Mouse (Mus musculus) activated CD4-positive, CD25-positive, alpha-beta regulatory T cell, adult 4 months (primary cell): ENCODE data around the gene Gm36864. TPM values are rescaled to one million over a fixed set of nuclear protein-coding genes. Genes with fewer than 3 reads are reported as not detected.
A peak's percentile ranks its signal among the peaks of the same experiment; 100 is the strongest.
"Not testable (repeated sequence)": the region's sequence is repeated elsewhere in the genome, so short reads cannot be mapped to it uniquely, and the experiment has no call there.

ENCODE experiments used
- ATAC-seq: one replicate; pipeline ENCODE4 v1.8.0; 2017
- polyA plus RNA-seq, 2 experiments: library from polyadenylated mRNA; unstranded; fragments of 100-300 nt; shearing (Covaris generic); gene quantifications; one replicate each; pipeline ENCODE4 v1.2.1; 2017

The Gm36864 gene
- polyA plus RNA-seq, result not detected

- ATAC-seq, result no peak
Observed at GRCm38 (mm10) chr7:44235909-44236308, at the start of gene Gm36864. Gm36864 (plus strand) TSS chr7:44236177.

- ATAC-seq, result not testable (repeated sequence)
Observed at GRCm38 (mm10) chr7:44186516-44186915, 49.5 kb upstream of the Gm36864 start.

- not testable (repeated sequence) for ATAC-seq
Observed at GRCm38 (mm10) chr7:44187936-44188335, 48.0 kb upstream of the Gm36864 start, which contains the start of gene Klk1b24. Klk1b24 (plus strand) TSS chr7:44188236.

- not testable (repeated sequence) for ATAC-seq
Observed at GRCm38 (mm10) chr7:44193466-44193865, 42.5 kb upstream of the Gm36864 start.

- no peak for ATAC-seq
Observed at GRCm38 (mm10) chr7:44197891-44198290, 38.1 kb upstream of the Gm36864 start, which contains the start of gene Klk1b3. Klk1b3 (plus strand) TSS chr7:44198191.

GRCm38 (mm10) chr7:44207135-44207534 lies 28.8 kb upstream of the Gm36864 start, which contains the start of gene Klk1b4:
Klk1b4 (plus strand) TSS chr7:44207435.
- not testable (repeated sequence) for ATAC-seq

- no peak for ATAC-seq
Observed at GRCm38 (mm10) chr7:44208307-44208706, 27.7 kb upstream of the Gm36864 start.

GRCm38 (mm10) chr7:44215645-44216044 lies 20.3 kb upstream of the Gm36864 start, which contains the start of gene Klk1b5:
Klk1b5 (plus strand) TSS chr7:44215945.
- ATAC-seq, result no peak

GRCm38 (mm10) chr7:44221601-44222000 lies 14.4 kb upstream of the Gm36864 start:
- not testable (repeated sequence) for ATAC-seq

- not testable (repeated sequence) for ATAC-seq
Observed at GRCm38 (mm10) chr7:44222335-44222734, 13.6 kb upstream of the Gm36864 start.

GRCm38 (mm10) chr7:44225076-44225475 lies 10.9 kb upstream of the Gm36864 start, which contains the start of gene Klk1:
Klk1 (plus strand) TSS chr7:44225360.
- ATAC-seq, result no peak

GRCm38 (mm10) chr7:44239913-44240312 lies 3.9 kb downstream of the Gm36864 start:
- no peak for ATAC-seq

- no peak for ATAC-seq
Observed at GRCm38 (mm10) chr7:44240712-44241111, 4.7 kb downstream of the Gm36864 start.

- ATAC-seq, result no peak
Observed at GRCm38 (mm10) chr7:44241163-44241562, 5.2 kb downstream of the Gm36864 start.

GRCm38 (mm10) chr7:44244080-44244479 lies 8.1 kb downstream of the Gm36864 start:
- ATAC-seq, result no peak

- ATAC-seq, result peak; percentile 79
Observed at GRCm38 (mm10) chr7:44246055-44246983, 10.3 kb downstream of the Gm36864 start, which contains the start of the genes 1700028J19Rik and 2410002F23Rik. 1700028J19Rik (minus strand) TSS chr7:44246695. 2410002F23Rik (plus strand) TSS chr7:44246722.

GRCm38 (mm10) chr7:44246984-44247470 lies 11.1 kb downstream of the Gm36864 start:
- peak; percentile 44 for ATAC-seq

GRCm38 (mm10) chr7:44247971-44248370 lies 12.0 kb downstream of the Gm36864 start:
- no peak for ATAC-seq

- ATAC-seq, result no peak
Observed at GRCm38 (mm10) chr7:44249248-44249647, 13.3 kb downstream of the Gm36864 start.

GRCm38 (mm10) chr7:44250732-44251275 lies 14.8 kb downstream of the Gm36864 start:
- ATAC-seq, result not testable (repeated sequence)

GRCm38 (mm10) chr7:44253023-44253616 lies 17.1 kb downstream of the Gm36864 start:
- ATAC-seq, result no peak

GRCm38 (mm10) chr7:44254930-44255329 lies 19.0 kb downstream of the Gm36864 start:
- ATAC-seq, result no peak

GRCm38 (mm10) chr7:44257278-44257677 lies 21.3 kb downstream of the Gm36864 start, which contains the start of gene Acp4:
Acp4 (minus strand) TSS chr7:44257378.
- no peak for ATAC-seq
